Mouse (Mus musculus): Measurements from ENCODE around the gene Nmt1.

GRCm38 (mm10) chr11:103016930-103017329 is 11.1 kb upstream of the Nmt1 start:
- no peak for TF ChIP-seq EP300 (IDR thresholded peaks at IDR 0.05; ENCODE audit: low read depth)
- TF ChIP-seq CTCF (IDR thresholded peaks at IDR 0.05; ENCODE audit: low read depth), result no peak
